Mouse (Mus musculus) natural killer cell, adult 2 months (primary cell): ENCODE results near the gene Gpr179.

Experiments
- DNase-seq, 2 experiments: peaks; one replicate each; pipeline ENCODE4 v3.0.0; 2022; ENCODE audit warnings: low spot score in 2 of 2

Gene Gpr179

GRCm38 (mm10) chr11:97352027-97352684, at the start of gene Gpr179:
Gene Gpr179 (minus strand): TSS chr11:97352077.
- DNase-seq = no peak

GRCm38 (mm10) chr11:97401082-97401481, 49.2 kb upstream of the Gpr179 start:
- DNase-seq = no peak

- peak; percentile 63 to 77 for DNase-seq
Observed at GRCm38 (mm10) chr11:97399958-97400710, 48.3 kb upstream of the Gpr179 start.

GRCm38 (mm10) chr11:97398506-97398905, 46.6 kb upstream of the Gpr179 start:
- no peak for DNase-seq

- no peak for DNase-seq
Observed at GRCm38 (mm10) chr11:97394146-97394545, 42.3 kb upstream of the Gpr179 start.

- no peak for DNase-seq
Observed at GRCm38 (mm10) chr11:97393658-97394057, 41.8 kb upstream of the Gpr179 start.

- no peak for DNase-seq
Observed at GRCm38 (mm10) chr11:97389127-97389526, 37.2 kb upstream of the Gpr179 start.

GRCm38 (mm10) chr11:97387811-97388210, 35.9 kb upstream of the Gpr179 start:
- no peak for DNase-seq

- DNase-seq = no peak
Observed at GRCm38 (mm10) chr11:97383764-97384163, 31.9 kb upstream of the Gpr179 start.

- DNase-seq = no peak
Observed at GRCm38 (mm10) chr11:97383017-97383416, 31.1 kb upstream of the Gpr179 start.

- no peak for DNase-seq
Observed at GRCm38 (mm10) chr11:97380036-97380435, 28.2 kb upstream of the Gpr179 start.

GRCm38 (mm10) chr11:97373402-97373801, 21.5 kb upstream of the Gpr179 start:
- DNase-seq = no peak

GRCm38 (mm10) chr11:97372159-97372864, 20.4 kb upstream of the Gpr179 start:
- DNase-seq = no peak

- peak in 1 of 2 experiments; percentile 23 for DNase-seq
Observed at GRCm38 (mm10) chr11:97370329-97371091, 18.6 kb upstream of the Gpr179 start.

GRCm38 (mm10) chr11:97368501-97368900, 16.6 kb upstream of the Gpr179 start:
- no peak for DNase-seq

GRCm38 (mm10) chr11:97365556-97365955, 13.7 kb upstream of the Gpr179 start:
- no peak for DNase-seq

- no peak for DNase-seq
Observed at GRCm38 (mm10) chr11:97363644-97363995, 11.7 kb upstream of the Gpr179 start.

GRCm38 (mm10) chr11:97362943-97363643, 11.2 kb upstream of the Gpr179 start:
- peak in 1 of 2 experiments; percentile 28 for DNase-seq

GRCm38 (mm10) chr11:97362649-97362942, 10.7 kb upstream of the Gpr179 start:
- peak in 1 of 2 experiments; percentile 21 for DNase-seq

- DNase-seq = peak; percentile 90 to 92
Observed at GRCm38 (mm10) chr11:97361948-97362648, 10.2 kb upstream of the Gpr179 start, which contains the start of gene Socs7. Gene Socs7 (plus strand): TSS chr11:97362551.

GRCm38 (mm10) chr11:97357663-97358062, 5.8 kb upstream of the Gpr179 start:
- DNase-seq = peak; percentile 68 to 76
